Mouse (Mus musculus) hindlimb bud, embryonic 11.5 days (tissue): ENCODE data around the gene Gimap9.
"Not testable (repeated sequence)": the region's sequence is repeated elsewhere in the genome, so short reads cannot be mapped to it uniquely, and the experiment has no call there.

Source experiments
- DNase-seq: peaks from one replicate; pipeline ENCODE4 v3.0.0-alpha.2; 2012; ENCODE audit warnings: low read depth, low spot score; ENCODE audit errors: extremely low spot score

Gimap9 gene

GRCm38 (mm10) chr6:48658721-48659120 lies 17.2 kb upstream of the Gimap9 start:
- no peak for DNase-seq

- no peak for DNase-seq
Measured at GRCm38 (mm10) chr6:48664750-48665149, 11.2 kb upstream of the Gimap9 start.

- DNase-seq = no peak
Measured at GRCm38 (mm10) chr6:48665471-48665870, 10.5 kb upstream of the Gimap9 start.

- DNase-seq = no peak
Measured at GRCm38 (mm10) chr6:48666159-48666586, 9.8 kb upstream of the Gimap9 start.

- DNase-seq = no peak
Measured at GRCm38 (mm10) chr6:48668022-48668421, 7.9 kb upstream of the Gimap9 start.

GRCm38 (mm10) chr6:48669446-48669969 lies 6.4 kb upstream of the Gimap9 start:
- DNase-seq = no peak

- no peak for DNase-seq
Measured at GRCm38 (mm10) chr6:48674291-48675058, 1.5 kb upstream of the Gimap9 start.

GRCm38 (mm10) chr6:48675400-48675930 lies 464 bp upstream of the Gimap9 start:
- no peak for DNase-seq

- no peak for DNase-seq
Measured at GRCm38 (mm10) chr6:48676860-48677415, 1.0 kb downstream of the Gimap9 start.

GRCm38 (mm10) chr6:48677492-48678345 lies 1.8 kb downstream of the Gimap9 start:
- no peak for DNase-seq

- DNase-seq = no peak
Measured at GRCm38 (mm10) chr6:48678391-48678790, 2.5 kb downstream of the Gimap9 start.

- DNase-seq = no peak
Measured at GRCm38 (mm10) chr6:48679701-48680100, 3.8 kb downstream of the Gimap9 start.

GRCm38 (mm10) chr6:48680421-48680820 lies 4.5 kb downstream of the Gimap9 start:
- no peak for DNase-seq

GRCm38 (mm10) chr6:48681472-48682090 lies 5.7 kb downstream of the Gimap9 start:
- no peak for DNase-seq

- no peak for DNase-seq
Measured at GRCm38 (mm10) chr6:48682271-48682670, 6.3 kb downstream of the Gimap9 start.

GRCm38 (mm10) chr6:48683263-48683821 lies 7.4 kb downstream of the Gimap9 start:
- DNase-seq = not testable (repeated sequence)

GRCm38 (mm10) chr6:48684319-48684718 lies 8.4 kb downstream of the Gimap9 start, which contains the start of gene Gimap4:
Gimap4 (plus strand) TSS chr6:48684549.
- no peak for DNase-seq

- DNase-seq = no peak
Measured at GRCm38 (mm10) chr6:48684806-48685205, 8.9 kb downstream of the Gimap9 start.

GRCm38 (mm10) chr6:48685251-48685650 lies 9.3 kb downstream of the Gimap9 start:
- no peak for DNase-seq
